Mouse (Mus musculus) kidney, embryonic 16.5 days (tissue): ENCODE measurements around the gene Nfat5. TPM values are rescaled to one million over a fixed set of nuclear protein-coding genes. Genes with fewer than 3 reads are reported as not detected.

Source experiments
- ATAC-seq: fragments of 200-750 bp; cut with Nextera tagmentation; 2 replicates; pipeline ENCODE4 v1.8.0; 2017; ENCODE audit warnings: moderate TSS enrichment; ENCODE audit not compliant: low FRiP score, low TSS enrichment
- H3K27ac ChIP-seq: fragments of 300-500 bp; sonication (generic); 2 replicates; pipeline ENCODE4 v1.5.1; 2014; ENCODE audit warnings: low read length
- H3K27me3 ChIP-seq: fragments of 300-500 bp; sonication (generic); 2 replicates; pipeline ENCODE4 v1.6.1; 2014; ENCODE audit warnings: low read length, control low read depth, mixed read lengths; ENCODE audit not compliant: insufficient read depth
- H3K36me3 ChIP-seq: fragments of 300-500 bp; sonication (generic); 2 replicates; pipeline ENCODE4 v1.6.1; 2014; ENCODE audit warnings: low read length, control low read depth, mixed read lengths; ENCODE audit not compliant: insufficient read depth
- H3K4me1 ChIP-seq: fragments of 300-500 bp; sonication (generic); 2 replicates; pipeline ENCODE4 v1.6.1; 2014; ENCODE audit warnings: low read length, control low read depth, mixed read lengths; ENCODE audit not compliant: insufficient read depth
- H3K4me2 ChIP-seq: fragments of 300-500 bp; sonication (generic); replicated peaks from 2 replicates; pipeline ENCODE4 v1.6.1; 2014; ENCODE audit warnings: low read depth, low read length
- H3K4me3 ChIP-seq: fragments of 300-500 bp; sonication (generic); 2 replicates; pipeline ENCODE4 v1.5.1; 2014; ENCODE audit warnings: mild to moderate bottlenecking, low read length
- H3K9ac ChIP-seq: fragments of 300-500 bp; sonication (generic); replicated peaks from 2 replicates; pipeline ENCODE4 v1.6.1; 2014; ENCODE audit warnings: low read length
- H3K9me3 ChIP-seq: fragments of 300-500 bp; sonication (generic); 2 replicates; pipeline ENCODE4 v1.6.1; 2016; ENCODE audit warnings: low read length, control low read depth
- WGBS: fragments of 180-500 bp; shearing (Covaris S2); extraction: QIAGEN DNeasy Blood & Tissue Kit; methylation state at CpG from one replicate; pipeline ENCODE4 v1.1.7; 2014; 5-methylcytosine and 5-hydroxymethylcytosine counted together
- polyA plus RNA-seq: library from polyadenylated mRNA; unstranded; fragments of >200 nt; fragmentation: Nextera tagmentation; extraction: Ambion mirVana; gene quantifications from 2 replicates; pipeline ENCODE4 v1.2.1, GENCODE M21; 2015

The Nfat5 gene
- polyA plus RNA-seq, 1 experiment from 2014 or later = 21.0 TPM

GRCm38 (mm10) chr8:107370311-107370710, 77.0 kb downstream of the Nfat5 start:
- Histone ChIP-seq H3K27me3 (no peaks in the 10 kb centered on the region), H3K27ac (no peak overlapping the region), H3K4me2 (no peak overlapping the region), H3K9ac (no peak overlapping the region), H3K4me1 (no peaks in the 10 kb centered on the region), H3K36me3 (peaks cover 59% of the 10 kb centered on the region), H3K9me3 (no peaks in the 10 kb centered on the region), H3K4me3 (no peak overlapping the region)
- ATAC-seq = no peak
- 78% methylated on average over 4 of the region's 4 CpGs for WGBS

- Histone ChIP-seq H3K4me3 (no peak overlapping the region), H3K27ac (no peak overlapping the region), H3K27me3 (no peaks in the 10 kb centered on the region), H3K9me3 (no peaks in the 10 kb centered on the region), H3K36me3 (peaks cover 34% of the 10 kb centered on the region), H3K4me1 (no peaks in the 10 kb centered on the region), H3K4me2 (no peak overlapping the region), H3K9ac (no peak overlapping the region)
- 95% methylated on average over 3 of the region's 3 CpGs for WGBS
- ATAC-seq = no peak
Observed at GRCm38 (mm10) chr8:107377346-107377745, 84.1 kb downstream of the Nfat5 start.

- peaks cover 22% of the 10 kb centered on the region for H3K36me3 ChIP-seq
- no peak for ATAC-seq
- H3K27ac ChIP-seq = no peak overlapping the region
- no peak overlapping the region for H3K4me2 ChIP-seq
- 94% methylated on average over 8 of the region's 8 CpGs for WGBS
- no peak overlapping the region for H3K4me3 ChIP-seq
- no peak overlapping the region for H3K9ac ChIP-seq
- H3K27me3 ChIP-seq = no peaks in the 10 kb centered on the region
- H3K4me1 ChIP-seq = no peaks in the 10 kb centered on the region
- no peaks in the 10 kb centered on the region for H3K9me3 ChIP-seq
Observed at GRCm38 (mm10) chr8:107380734-107381133, 87.5 kb downstream of the Nfat5 start.

DNA sequence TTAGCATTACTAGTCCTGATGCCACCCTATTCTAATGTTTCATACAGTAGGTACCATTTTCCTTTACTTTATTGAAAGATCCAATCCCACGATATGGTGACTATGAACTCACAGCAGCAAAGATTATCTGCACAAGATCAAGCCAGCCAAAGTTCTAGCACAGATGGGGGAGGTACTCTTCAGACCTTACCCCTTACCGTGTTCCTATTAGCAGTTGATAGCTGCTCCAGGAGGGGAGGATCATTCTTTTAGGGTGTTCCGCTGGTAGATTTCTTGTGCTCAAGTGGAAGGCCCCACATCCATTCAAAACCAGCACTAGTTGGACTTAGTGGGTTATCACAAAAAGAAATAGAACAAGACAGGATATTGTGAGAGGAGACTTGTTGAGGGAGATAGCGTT, 88.4 kb downstream of the Nfat5 start:
- Histone ChIP-seq H3K27ac (no peak overlapping the region), H3K9me3 (no peaks in the 10 kb centered on the region), H3K4me2 (no peak overlapping the region), H3K9ac (no peak overlapping the region), H3K36me3 (peaks cover 21% of the 10 kb centered on the region), H3K27me3 (no peaks in the 10 kb centered on the region), H3K4me1 (no peaks in the 10 kb centered on the region), H3K4me3 (no peak overlapping the region)
- 90% methylated on average over 4 of the region's 4 CpGs for WGBS
- ATAC-seq = no peak

DNA sequence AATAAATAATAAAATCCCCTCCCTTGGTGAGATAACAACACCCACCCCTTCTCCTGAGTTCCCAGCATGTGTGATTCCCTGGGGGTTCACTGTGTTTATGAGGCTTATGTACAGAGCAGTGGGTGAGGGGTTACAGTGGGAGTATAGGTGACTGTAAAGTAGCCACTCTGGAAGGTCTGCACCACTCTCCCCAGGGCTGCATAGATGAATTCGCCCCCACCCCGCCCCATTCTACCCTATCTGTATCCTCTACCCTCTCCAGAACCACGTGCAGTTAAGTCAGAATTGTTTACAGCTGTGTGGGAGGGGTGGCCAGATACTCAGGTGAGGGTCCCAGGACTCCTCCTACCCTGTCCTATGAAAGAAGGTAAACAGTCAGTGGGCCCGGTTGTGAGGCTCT, 89.6 kb downstream of the Nfat5 start:
- no peak overlapping the region for H3K9ac ChIP-seq
- no peak overlapping the region for H3K4me2 ChIP-seq
- peaks cover 21% of the 10 kb centered on the region for H3K36me3 ChIP-seq
- no peaks in the 10 kb centered on the region for H3K4me1 ChIP-seq
- H3K27me3 ChIP-seq = no peaks in the 10 kb centered on the region
- H3K27ac ChIP-seq = no peak overlapping the region
- ATAC-seq = no peak
- H3K4me3 ChIP-seq = no peak overlapping the region
- 67% methylated on average over 4 of the region's 4 CpGs for WGBS
- no peaks in the 10 kb centered on the region for H3K9me3 ChIP-seq

GRCm38 (mm10) chr8:107384651-107385050, 91.4 kb downstream of the Nfat5 start:
- ATAC-seq = no peak
- Histone ChIP-seq H3K27ac (no peak overlapping the region), H3K4me1 (no peaks in the 10 kb centered on the region), H3K36me3 (peaks cover 10% of the 10 kb centered on the region), H3K4me3 (no peak overlapping the region), H3K4me2 (no peak overlapping the region), H3K9ac (no peak overlapping the region), H3K27me3 (no peaks in the 10 kb centered on the region), H3K9me3 (no peaks in the 10 kb centered on the region)
- WGBS = 48% methylated on average over 5 of the region's 5 CpGs

- Histone ChIP-seq H3K4me1 (no peaks in the 10 kb centered on the region), H3K27me3 (no peaks in the 10 kb centered on the region), H3K4me3 (no peak overlapping the region), H3K9ac (no peak overlapping the region), H3K9me3 (no peaks in the 10 kb centered on the region), H3K36me3 (peaks cover 8% of the 10 kb centered on the region), H3K4me2 (no peak overlapping the region), H3K27ac (no peak overlapping the region)
- 54% methylated on average over 2 of the region's 2 CpGs for WGBS
- ATAC-seq = no peak
Observed at GRCm38 (mm10) chr8:107385063-107385462, 91.8 kb downstream of the Nfat5 start.

GRCm38 (mm10) chr8:107386171-107386570, 92.9 kb downstream of the Nfat5 start:
- no peak overlapping the region for H3K4me3 ChIP-seq
- no peaks in the 10 kb centered on the region for H3K27me3 ChIP-seq
- no peak for ATAC-seq
- H3K4me2 ChIP-seq = no peak overlapping the region
- H3K4me1 ChIP-seq = no peaks in the 10 kb centered on the region
- no peak overlapping the region for H3K9ac ChIP-seq
- H3K9me3 ChIP-seq = no peaks in the 10 kb centered on the region
- H3K36me3 ChIP-seq = no peaks in the 10 kb centered on the region
- no peak overlapping the region for H3K27ac ChIP-seq
- WGBS = 42% methylated on average over 5 of the region's 5 CpGs

GRCm38 (mm10) chr8:107386642-107387041, 93.4 kb downstream of the Nfat5 start:
- ATAC-seq = peak; percentile 16; the same call in 1 of the 2 replicates
- Histone ChIP-seq H3K9ac (no peak overlapping the region), H3K9me3 (no peaks in the 10 kb centered on the region), H3K36me3 (no peaks in the 10 kb centered on the region), H3K4me2 (no peak overlapping the region), H3K27ac (no peak overlapping the region), H3K27me3 (no peaks in the 10 kb centered on the region), H3K4me3 (no peak overlapping the region), H3K4me1 (no peaks in the 10 kb centered on the region)
- 29% methylated on average over 3 of the region's 3 CpGs for WGBS

GRCm38 (mm10) chr8:107387861-107388260, 94.6 kb downstream of the Nfat5 start:
- Histone ChIP-seq H3K4me3 (no peak overlapping the region), H3K27ac (no peak overlapping the region), H3K9ac (no peak overlapping the region), H3K9me3 (no peaks in the 10 kb centered on the region), H3K4me1 (no peaks in the 10 kb centered on the region), H3K36me3 (no peaks in the 10 kb centered on the region), H3K4me2 (no peak overlapping the region), H3K27me3 (no peaks in the 10 kb centered on the region)
- ATAC-seq = no peak
- 65% methylated on average over 5 of the region's 5 CpGs for WGBS

DNA sequence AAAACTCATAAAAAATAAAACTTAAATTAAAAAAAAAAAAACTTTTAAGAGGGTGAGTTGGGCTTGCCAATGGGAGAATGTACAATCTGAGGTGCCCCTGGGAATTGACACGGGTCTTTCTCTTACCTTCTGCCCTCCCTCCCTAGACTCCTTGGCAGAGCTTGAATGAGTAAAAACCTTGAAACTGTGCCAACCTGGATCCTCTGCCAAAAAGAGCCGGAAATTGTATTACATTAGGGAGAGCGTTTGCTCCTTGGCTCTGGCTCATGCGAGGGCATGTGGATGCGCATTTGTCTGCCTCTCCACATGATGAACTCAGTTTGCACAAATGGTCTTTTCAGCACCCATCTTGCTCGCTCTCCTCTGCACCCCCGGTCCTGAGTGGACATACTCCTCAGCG, 96.3 kb downstream of the Nfat5 start:
- Histone ChIP-seq H3K4me1 (no peaks in the 10 kb centered on the region), H3K27ac (no peak overlapping the region), H3K36me3 (no peaks in the 10 kb centered on the region), H3K9ac (no peak overlapping the region), H3K4me2 (no peak overlapping the region), H3K4me3 (no peak overlapping the region), H3K27me3 (no peaks in the 10 kb centered on the region), H3K9me3 (no peaks in the 10 kb centered on the region)
- WGBS = 63% methylated on average over 8 of the region's 8 CpGs
- ATAC-seq = no peak
